Mouse (Mus musculus) naive thymus-derived CD4-positive, alpha-beta T cell, adult 2 months (primary cell): ENCODE measurements at regions not wholly inside any gene's neighbourhood (a gene's known extent, or its start where the extent isn't known, plus 50 kb on each side); places are given as distances from the start of the nearest gene placed in this dataset.

ENCODE experiments used
- DNase-seq: peaks from one replicate; pipeline ENCODE4 v3.0.0-alpha.2; 2011; ENCODE audit warnings: low read depth

DNA sequence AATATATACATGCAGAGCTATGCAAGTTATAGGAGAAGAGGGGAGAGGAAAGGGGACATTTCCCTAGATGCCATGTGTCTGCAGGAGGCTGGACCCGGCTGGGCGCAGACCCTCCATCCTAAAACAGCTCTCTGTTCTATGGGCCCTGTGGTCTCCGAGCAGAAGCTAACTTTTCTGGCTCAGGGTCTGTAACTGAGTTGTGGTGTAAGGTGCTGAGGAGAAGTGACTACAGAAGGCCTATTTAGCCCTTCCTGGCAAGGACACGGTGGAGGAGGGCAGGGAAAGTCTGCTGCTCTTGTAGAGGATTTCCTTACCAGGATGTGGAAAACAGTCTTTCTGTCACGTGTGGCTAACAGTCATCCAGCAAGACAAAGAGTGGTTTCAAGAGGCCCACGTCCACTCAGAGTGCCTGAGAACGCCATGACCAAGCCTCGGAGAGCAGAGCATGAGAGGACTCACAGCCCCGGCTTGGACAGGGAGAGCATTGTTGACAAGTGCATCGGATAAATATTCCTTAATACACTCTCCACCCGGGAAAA, 216.2 kb downstream of the Setd4 start:
- no peak for DNase-seq

DNA sequence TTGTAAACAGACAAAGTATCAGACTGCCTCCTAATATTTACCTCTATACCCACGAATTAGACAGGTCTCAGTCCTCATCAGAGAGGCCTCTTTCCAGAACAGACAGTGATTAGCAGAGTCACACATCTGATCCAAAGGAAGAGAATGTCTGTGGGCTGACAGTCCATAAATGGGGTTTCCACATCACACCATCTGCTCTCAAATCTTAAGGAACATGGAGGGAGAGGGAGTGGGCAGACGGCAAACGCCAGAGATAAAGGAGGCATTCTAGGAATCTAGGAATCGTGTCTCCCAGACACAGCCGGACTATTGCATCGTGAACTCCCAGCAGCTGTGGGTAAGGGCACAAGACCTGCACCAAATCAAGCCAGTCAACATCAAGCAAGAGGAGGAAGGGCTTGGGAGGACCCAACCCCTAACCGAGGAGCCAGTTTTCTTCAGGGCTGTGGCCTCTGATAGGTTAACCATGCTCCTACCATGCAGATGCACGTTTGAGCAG, 219.8 kb downstream of the Setd4 start:
- no peak for DNase-seq

DNA sequence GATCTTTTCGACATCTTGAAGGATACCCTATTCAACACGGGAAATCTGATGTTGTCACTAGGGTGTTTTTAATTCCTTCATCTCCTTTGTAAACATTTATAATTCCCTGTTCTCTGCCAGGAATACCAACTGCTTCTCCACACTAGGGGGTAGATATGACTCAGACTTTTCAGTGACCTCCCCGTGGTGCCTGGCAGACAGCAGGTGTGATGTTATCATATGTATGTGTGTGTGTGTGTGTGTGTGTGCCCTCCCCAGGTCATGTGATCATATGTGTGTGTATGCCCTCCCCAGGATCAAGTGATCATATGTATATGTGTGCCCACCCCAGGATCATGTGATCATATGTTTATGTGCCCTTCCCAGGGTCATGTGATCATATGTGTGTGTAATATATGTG, 220.9 kb downstream of the Setd4 start:
- no peak for DNase-seq

DNA sequence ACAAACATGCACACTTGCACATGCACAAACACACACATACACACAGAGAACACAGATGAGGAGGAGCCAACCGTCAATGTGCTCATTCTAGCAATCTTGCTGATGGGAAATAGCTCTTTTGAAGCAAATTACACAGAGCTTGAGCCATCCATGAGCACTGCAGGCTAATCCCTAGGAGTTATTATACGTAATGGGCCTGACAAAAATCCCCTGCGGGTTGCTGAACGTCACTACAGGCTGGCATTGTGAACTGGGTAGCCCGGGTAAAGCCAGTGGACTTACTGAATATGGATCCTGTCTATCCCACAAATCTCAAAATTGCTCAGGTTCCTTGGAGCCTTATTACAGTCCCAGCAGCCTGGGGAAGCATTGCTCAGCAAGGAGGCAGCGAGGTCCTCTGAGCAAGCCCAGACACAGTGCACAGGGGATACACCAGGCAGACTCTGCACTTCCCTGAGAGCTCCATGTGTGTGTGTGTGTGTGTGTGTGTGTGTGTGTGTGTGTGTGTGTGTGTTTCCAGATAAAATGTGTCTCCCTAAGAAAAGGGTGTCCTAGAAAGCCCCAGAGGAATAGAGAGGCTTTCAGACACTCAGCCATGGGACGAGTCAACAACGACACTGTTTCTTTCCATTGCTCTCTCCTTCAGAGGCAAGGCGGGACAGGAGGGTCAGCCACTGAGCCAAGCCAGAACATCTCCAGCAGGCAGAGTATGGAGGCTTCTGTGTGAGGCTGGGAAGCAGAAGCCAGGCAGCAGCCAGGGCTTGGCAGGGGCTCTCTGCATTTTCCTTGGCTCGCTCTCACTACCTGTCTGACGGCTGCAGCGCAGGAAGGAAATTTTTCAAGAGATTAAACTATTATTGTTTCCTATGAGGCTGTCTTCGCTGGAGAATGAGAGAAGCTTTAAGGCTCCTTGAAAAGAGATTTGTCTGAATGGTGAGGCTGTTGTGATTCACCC, 222.9 kb downstream of the Setd4 start:
- DNase-seq = no peak

DNA sequence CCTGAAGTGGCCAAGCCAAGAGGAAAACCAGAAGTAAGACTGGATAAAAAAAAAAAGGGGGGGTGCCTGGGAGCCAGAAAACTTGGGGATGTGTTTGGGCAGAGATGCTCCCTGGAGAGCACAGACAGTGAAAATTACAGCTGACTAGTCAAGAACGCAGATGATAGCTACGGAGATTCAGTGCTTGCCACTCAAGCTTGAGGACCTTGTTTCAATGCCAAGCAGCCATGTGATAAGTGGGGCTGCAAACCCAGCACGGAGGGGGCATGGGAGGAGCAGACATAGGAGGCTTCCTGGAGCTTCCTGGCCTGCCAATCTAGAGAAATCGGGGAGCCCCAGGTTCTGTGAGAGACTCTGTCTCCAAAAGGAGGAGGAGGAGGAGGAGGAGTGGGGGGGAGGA, 223.7 kb downstream of the Setd4 start:
- DNase-seq = no peak

DNA sequence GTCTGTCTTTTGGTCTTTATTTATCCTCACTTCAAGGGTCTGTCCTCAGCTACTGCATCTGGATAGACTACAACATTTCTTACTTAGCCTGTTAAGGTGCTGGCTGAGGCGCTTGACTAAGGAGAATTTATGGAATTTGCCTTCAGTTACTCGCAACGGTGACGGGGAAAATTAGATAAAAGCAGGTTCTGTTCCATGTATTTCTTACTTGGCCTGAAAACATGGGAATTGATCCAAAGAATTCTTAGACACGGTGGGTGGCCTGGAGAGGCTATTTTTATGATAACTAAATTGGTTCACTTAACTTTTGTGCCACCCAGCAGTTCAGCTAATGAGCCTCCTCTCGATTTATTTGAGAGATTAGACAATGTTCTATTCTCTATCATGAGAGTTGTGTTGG, 224.3 kb downstream of the Setd4 start:
- DNase-seq = no peak

DNA sequence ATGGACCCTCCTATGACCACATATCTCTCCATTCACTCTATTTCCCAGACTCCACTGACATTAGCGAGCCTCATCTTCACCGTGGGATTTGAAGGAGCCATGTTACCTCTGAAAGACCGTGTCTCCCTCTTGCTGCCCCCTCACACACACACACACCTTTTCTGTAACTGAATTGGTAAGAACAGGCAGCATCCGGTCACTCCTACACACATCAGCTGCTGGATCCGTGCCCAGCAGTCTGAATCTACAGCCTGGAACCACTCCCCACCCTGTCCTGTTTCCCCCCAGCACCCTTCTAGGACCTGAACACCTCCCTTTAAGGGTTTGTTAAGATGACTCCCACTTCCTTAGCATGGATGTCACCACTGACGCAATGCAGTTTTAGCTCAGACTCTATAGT, 229.2 kb downstream of the Setd4 start:
- no peak for DNase-seq

DNA sequence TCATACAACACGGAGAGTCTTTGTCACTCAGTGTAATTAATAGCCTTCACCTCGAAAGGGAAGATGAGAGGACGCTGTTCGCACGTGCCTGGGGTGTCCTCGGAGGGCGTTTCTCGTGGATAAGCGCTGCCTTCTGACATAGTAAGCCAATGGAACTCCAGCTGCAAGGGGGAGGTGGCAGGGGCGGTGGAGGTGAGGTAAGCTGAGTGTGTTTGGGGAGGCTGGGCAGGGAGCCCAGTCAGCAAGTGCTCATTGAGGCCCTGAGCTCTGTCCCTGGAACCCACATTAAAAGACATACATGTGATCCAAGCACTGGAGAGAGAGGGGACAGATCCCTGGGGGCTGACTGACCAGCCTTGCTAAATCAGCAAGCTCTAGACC, 234.1 kb downstream of the Setd4 start:
- DNase-seq = no peak

DNA sequence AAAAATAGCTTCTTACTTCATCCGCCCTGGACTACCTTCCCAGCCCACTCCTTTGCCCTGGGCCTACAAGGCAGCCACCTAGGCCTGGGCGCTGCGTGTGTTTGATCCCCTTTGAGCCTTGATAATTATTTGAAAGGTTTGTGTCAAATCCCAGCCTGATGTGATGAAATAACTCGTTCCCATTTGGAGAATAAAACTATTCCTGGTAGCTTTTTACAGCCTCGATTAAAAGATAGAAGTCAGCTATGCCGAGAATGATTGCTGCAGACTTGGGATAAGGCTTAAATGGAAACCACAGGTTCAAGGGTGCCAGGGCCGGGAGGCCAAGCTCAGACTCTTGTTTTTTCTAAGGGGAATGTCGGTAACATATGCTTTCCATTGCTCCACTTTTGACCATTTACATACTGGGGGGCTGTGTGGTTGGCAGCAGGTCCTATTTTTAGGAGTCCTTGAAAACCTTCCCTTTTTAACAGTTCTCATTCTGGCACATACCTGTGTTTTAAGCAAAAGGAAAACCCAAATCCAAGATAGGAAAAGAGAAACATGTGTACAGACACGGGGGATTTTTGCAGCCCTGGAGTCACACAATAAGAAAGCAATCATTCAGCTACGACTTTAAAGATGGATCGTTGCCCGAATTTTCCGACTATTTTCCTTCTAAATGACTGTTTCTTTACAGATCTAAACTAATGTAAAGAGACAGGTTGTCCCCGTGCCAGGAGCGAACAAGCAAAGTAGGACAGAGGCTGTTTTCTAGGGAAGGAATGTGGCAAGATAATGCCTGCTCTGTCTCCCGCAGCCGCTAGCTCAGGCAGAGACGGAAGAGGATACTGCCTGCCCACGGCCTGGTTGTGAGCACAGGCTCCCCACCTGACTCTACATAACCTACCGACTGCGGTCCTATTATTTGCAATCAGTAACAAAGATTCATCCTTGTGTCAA, 234.8 kb downstream of the Setd4 start:
- no peak for DNase-seq

DNA sequence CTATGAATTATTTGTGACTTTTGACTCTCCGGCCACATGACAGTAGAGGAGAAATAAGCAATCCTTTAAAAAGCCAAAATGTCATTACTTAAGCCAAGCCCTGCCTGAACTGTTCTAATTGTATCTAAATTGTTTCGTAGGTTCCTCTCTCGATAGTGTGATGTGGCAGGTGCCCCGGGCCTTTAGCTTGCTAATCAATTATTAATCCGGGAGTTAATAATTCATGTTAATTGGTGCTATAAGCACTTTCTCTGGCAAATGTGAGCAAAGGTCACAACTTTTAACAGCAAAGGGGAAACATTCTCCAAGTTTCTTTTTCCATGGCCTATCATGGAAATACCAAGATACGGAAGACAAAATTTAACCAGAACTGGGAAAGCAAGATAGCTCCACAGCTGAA, 235.9 kb downstream of the Setd4 start:
- no peak for DNase-seq

DNA sequence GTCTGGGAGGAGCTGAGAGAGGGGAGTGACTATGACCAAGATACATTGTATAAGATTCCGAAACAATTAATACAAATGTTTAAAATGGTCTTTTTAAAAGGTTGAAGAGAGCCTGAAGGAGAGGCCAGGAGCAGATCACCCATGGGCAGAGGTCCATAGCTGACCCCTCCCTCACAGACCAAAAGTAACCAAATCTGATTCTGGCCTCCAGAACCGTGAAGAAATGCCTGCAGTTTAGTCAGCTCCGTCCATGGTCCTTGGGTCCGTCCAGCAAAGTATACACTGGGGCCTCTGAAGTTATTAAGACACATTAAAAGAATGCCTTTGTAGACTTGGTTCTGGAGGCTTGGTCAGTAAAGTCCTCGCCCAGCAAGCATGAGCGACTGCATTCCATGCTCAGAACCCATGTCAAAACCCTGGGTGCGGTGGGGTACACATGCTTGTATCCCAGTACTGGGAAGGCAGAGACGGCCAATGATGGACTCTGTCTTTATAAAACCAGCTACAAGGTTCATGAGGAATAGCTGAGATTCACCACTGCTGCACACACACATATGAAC, 236.5 kb downstream of the Setd4 start:
- no peak for DNase-seq

DNA sequence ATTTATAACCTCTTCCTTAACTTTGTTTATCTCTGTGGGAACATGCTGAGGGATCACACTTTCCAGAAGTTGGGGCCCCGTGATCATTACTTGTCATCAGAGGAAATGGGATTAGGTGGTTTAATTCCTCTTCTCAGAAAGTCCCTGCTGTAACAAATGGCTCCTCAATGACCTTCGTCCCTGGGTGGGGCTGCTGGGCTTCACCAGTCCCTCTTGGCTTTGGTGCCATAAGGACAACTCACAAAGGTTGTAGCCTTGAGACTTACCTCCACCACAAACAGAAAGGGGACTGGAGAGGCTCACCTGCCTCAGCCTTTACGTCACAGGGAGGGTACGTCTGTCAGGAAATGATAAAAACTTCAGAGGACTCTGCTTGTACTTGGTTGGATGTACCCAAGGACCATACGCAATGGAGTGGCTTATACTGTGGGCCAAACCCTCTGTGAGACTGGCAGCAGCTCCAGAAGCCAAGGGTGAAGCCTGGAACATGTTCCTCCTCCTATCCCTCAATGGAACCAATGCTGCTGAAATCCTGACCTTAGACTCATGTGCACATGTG, 237.4 kb downstream of the Setd4 start:
- no peak for DNase-seq

DNA sequence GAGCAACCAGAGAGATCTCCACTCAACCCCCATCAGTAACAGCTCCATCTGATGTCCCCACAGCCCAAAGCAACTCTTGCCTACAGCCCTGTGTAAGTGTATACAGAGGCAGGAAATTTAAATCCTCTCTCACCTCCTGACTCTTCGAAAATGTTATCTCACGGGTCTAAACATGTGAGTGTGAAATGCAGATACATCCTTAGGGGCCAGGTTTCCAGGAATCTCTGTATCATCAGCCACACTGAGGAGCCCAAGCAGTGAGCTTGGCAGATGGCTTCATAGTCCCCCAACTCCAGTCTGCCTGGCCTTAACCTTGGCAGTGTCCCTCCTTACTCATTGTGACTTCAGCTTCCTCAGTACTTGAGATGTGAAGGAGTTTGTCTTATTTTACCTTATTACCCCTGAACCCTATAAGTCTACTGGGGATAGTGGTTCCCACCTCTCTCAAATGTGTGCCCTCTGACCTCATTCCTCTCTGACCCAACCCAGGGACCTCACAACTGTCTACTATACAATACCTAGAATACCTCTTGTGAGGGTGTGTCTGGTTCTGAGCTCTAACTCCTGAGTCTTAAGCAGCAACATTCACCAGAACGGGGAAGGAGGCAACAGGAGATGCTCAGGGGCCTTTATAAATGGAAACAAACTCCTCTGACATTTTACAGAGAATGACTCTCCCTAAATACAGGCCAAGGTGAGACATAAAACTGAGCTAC, 238.5 kb downstream of the Setd4 start:
- no peak for DNase-seq

DNA sequence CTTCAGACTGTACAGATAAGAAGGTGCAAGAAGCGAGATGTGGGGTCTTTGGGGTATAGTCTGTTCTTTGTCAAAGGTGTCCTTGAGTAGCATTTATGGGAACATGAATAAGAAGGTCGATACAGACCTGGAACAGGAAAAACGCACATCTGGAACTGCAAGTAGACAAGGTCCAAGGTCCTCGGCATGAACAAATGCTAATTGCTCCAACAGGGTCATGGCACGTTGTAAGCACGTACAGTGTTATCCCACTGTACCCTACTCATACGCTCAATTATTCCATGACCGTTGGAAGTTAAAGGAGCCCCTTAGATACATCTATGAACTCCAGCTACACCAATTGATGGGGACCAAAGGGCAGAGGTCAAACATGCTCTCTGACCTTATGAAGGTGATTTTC, 244.1 kb downstream of the Setd4 start:
- DNase-seq = no peak

DNA sequence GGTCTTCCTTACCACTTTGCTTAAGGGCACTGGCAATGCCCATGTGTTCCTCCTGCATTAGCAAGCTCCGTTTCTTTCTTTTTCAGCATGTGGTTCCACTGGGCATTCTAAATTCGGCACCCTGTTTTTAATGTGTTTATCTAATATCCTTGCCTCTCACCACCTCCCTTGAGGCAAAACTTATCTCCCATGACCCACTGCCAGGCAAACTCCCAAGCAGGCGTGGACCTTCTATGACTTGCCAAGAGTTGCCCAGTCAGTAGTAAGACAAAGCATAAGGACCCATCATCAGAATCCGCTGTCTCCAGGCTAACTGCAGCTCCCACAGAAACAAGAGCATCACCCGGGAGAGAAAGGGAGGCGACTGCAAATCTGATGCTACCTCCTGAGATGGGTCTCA, 245.2 kb downstream of the Setd4 start:
- no peak for DNase-seq

DNA sequence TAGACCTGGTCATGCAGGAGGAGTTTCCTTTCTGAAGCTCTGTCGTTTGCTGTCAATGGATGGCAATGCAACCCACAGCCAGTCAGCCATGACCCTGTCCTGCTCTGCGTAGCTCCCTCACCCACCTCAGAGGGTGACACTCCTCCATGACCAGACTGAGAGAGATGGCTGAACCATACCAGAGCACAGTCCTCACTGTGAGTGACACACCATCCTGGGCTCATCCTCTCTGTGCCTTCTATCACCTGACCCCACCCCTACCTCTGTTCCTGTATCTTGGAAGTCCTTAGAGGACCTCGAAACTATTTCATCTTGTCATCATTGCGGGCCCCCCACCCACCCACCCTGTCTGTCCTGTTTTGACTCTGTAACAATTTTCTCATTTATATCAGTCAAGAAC, 245.7 kb downstream of the Setd4 start:
- no peak for DNase-seq

DNA sequence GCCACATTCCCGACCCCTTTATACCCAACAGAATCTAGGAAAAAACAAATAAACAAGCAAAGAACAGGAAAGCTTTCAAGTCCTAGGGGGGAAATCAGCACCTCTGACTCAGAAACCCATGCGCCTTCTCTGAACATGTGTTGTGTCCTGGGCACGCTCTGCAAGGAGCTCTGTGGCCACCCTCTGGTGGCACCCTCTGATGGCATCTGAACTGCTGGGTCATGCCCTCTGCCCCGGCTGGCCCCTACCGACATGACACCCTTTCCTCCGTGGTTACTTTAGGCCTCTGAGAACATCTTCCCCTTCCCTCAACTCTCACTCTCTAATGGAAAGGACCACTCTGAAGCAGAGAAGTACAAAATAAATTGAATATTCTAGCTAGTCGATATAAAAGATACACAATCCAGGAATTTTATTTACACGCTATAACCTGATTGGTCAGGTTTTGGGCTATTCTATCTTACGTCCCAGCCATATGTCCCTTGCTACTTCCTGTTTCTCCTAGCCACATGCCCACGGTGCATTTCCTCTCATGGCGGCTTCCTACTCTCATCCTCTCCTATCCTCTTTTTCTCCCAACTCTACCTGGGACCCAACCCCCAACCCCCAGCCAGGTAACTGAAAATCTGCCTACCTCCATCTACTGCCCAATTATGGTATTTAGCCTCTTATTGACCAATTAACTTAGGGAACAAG, 248.5 kb downstream of the Setd4 start:
- no peak for DNase-seq

DNA sequence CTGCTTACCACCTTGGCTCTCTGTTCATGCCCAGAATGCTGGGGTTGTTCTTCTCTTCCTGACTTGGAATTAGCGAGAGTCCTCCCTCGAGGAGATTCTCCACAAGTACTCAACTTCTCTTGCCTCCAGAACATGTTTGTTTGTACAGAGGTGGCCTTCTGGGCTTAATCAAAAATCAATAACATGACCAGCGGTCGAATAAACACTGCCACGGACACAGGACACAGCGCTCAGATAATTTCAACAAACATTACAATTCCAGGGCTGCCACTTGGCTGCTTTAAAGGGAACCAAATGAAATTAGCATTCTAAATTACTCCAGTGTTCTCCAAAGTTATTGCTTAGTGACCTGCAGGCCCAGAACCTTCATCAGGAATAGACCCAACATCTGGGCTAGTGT, 249.9 kb downstream of the Setd4 start:
- no peak for DNase-seq

DNA sequence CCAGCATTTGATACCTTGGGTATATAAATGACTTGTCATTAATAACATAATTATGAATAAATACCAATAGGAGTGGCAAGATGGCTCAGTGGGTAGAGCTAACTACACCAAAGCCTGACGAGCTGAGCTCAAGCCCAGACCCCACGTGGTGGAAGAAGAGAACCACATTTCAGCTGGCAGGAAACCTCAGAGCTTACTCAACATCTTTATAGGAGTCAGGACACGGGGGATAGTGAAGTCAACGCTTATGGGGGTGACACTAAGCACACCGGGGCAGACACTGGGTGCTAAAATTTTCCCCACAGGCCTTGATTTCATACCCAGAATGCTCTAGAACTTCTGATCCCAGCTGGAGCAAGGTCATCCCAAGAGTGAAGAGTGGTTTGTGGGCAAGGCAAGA, 259.3 kb downstream of the Setd4 start:
- no peak for DNase-seq

DNA sequence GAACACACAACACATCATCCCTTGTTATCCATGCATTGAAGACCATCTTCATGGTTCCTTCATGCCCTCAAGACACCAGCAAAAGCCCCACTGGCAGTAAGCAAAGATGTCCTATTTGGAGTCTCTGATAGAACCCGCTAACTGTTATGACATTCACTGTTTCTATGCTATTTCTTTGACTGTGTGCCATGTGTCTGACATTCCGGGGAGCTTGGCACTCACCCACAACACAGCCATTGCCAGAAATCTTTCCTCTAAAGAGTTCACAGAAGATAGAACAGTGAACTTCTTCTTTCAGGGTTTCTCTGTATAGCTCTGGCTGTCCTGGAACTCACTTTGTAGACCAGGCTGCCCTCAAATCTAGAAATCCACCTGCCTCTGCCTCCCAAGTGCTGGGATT, 261.2 kb downstream of the Setd4 start:
- DNase-seq = no peak

DNA sequence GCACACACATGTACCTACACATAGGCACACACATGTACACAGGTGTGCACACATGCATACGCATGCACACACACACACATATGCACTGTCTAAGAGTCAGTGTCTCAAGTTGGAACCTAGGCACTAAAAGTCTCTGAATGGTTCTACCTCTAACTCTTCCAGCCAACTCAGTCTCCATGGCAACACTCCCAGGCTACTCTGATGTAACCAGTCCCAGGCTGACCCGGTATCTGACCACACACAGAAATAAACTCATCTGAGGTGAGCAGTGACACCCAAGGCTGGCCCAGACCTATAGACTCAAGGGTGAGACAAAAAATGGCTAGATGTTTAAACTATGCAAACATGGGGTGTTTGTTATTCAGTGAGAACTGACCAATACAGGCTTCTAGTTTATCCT, 262.1 kb downstream of the Setd4 start:
- DNase-seq = no peak
